Mouse (Mus musculus): ENCODE measurements around the gene Epb41l5. TPM values are rescaled to one million over a fixed set of nuclear protein-coding genes. Genes with fewer than 3 reads are reported as not detected.
A peak's percentile ranks its signal among the peaks of the same experiment; 100 is the strongest.

Epb41l5 gene
- polyA plus RNA-seq, 1 experiment from 2014 or later = 11.8 TPM

DNA sequence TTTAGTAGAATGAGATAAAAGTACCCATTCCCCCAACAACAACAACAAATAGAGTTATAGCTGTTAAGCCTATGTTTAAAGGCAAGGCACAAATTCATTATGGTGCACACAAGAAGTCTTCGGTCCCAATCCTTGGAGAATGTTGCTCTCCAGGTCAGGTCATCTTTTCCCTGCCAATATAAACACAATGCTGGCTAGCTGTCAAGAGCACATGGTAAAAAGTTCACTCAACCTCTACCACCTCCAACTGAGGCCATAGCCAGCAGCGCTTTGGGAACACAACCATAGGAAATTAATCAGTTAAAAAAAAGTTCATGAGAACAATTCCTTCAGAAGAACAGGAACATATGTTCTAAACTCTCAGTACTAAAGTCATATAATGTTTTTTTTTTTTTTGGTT, 58.8 kb downstream of the Epb41l5 start:
- H3K36me3 ChIP-seq = no peaks in the 10 kb centered on the region
- H3K4me2 ChIP-seq = no peak overlapping the region
- H3K4me1 ChIP-seq (replicated peaks) = peaks cover 10% of the 10 kb centered on the region
- ATAC-seq (ENCODE audit: low read depth) (no peak), DNase-seq (no peak)
- WGBS (ENCODE audit: insufficient replicate concordance) = 84% methylated on average over 2 of the region's 2 CpGs
- no peak overlapping the region for H3K9ac ChIP-seq
- H3K9me3 ChIP-seq (replicated peaks) = no peaks in the 10 kb centered on the region
- H3K27ac ChIP-seq = no peak overlapping the region
- H3K27me3 ChIP-seq = no peaks in the 10 kb centered on the region
- no peak overlapping the region for H3K4me3 ChIP-seq (replicated peaks)

DNA sequence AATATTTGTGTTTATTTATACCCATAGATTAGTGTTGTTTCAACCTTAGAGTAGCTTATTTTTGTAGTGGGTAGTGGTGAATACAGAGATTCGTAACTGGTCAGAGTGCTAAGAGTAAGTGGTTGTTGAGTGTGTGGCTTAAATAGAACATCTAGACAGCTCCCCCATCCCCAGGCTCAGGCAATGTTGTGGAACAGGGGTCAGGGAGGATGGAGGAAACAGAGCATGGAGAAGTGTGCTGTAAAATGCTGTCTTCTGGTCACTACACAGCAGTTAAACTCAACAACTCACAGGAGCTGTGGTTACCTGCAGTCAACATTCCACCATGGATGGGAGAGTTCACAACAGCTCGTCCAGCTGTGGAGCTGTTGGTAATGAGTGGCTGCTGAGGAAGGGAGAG, 63.8 kb downstream of the Epb41l5 start:
- Histone ChIP-seq H3K9ac (no peak overlapping the region), H3K4me1 (replicated peaks) (peaks cover 10% of the 10 kb centered on the region), H3K4me2 (no peak overlapping the region), H3K4me3 (replicated peaks) (no peak overlapping the region), H3K27me3 (no peaks in the 10 kb centered on the region), H3K27ac (no peak overlapping the region), H3K36me3 (no peaks in the 10 kb centered on the region), H3K9me3 (replicated peaks) (no peaks in the 10 kb centered on the region)
- DNase-seq (no peak), ATAC-seq (ENCODE audit: low read depth) (no peak)
- 69% methylated on average over 2 of the region's 2 CpGs for WGBS (ENCODE audit: insufficient replicate concordance)

- Histone ChIP-seq H3K4me2 (peak overlapping the region; percentile 38), H3K9me3 (replicated peaks) (no peaks in the 10 kb centered on the region), H3K4me1 (replicated peaks) (peaks cover 41% of the 10 kb centered on the region), H3K36me3 (0 out of 2 replicates have a peak, but pooled peaks cover 4% of the 10 kb centered on the region), H3K27ac (peak overlapping the region; percentile 25), H3K9ac (no peak overlapping the region), H3K27me3 (no peaks in the 10 kb centered on the region), H3K4me3 (replicated peaks) (no peak overlapping the region)
- WGBS (ENCODE audit: insufficient replicate concordance) = 13% methylated on average over 1 of the region's 1 CpGs
- DNase-seq (peak; percentile 24), ATAC-seq (ENCODE audit: low read depth) (peak; percentile 86)
Observed at GRCm38 (mm10) chr1:119570134-119570533, 78.7 kb downstream of the Epb41l5 start.

DNA sequence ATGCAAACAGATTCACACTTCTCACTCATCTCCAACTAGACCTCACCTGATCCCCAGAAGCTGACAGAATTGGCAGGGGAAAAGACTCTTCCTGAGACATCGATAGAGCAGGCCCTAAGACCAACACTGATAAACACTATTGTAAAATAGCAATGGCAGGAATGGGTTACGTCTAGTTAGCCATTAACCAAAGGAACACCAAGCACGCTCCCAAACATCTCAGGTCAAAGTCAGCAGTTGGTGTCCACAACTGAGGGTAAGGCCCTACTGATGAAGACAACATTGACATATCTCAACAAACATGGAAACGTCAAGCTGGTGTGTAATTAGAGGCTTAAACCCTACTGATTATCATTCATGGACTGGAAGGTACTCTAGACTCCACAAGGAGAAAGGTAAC, 83.3 kb downstream of the Epb41l5 start:
- no peak for DNase-seq
- WGBS (ENCODE audit: insufficient replicate concordance) = 79% methylated on average over 4 of the region's 4 CpGs
- ATAC-seq (ENCODE audit: low read depth) = peak; percentile 45
- Histone ChIP-seq H3K4me1 (replicated peaks) (peaks cover 28% of the 10 kb centered on the region), H3K9ac (no peak overlapping the region), H3K4me2 (no peak overlapping the region), H3K27me3 (no peaks in the 10 kb centered on the region), H3K4me3 (replicated peaks) (no peak overlapping the region), H3K27ac (no peak overlapping the region), H3K36me3 (peaks cover 5% of the 10 kb centered on the region; the same call in 1 of the 2 replicates), H3K9me3 (replicated peaks) (no peaks in the 10 kb centered on the region)

DNA sequence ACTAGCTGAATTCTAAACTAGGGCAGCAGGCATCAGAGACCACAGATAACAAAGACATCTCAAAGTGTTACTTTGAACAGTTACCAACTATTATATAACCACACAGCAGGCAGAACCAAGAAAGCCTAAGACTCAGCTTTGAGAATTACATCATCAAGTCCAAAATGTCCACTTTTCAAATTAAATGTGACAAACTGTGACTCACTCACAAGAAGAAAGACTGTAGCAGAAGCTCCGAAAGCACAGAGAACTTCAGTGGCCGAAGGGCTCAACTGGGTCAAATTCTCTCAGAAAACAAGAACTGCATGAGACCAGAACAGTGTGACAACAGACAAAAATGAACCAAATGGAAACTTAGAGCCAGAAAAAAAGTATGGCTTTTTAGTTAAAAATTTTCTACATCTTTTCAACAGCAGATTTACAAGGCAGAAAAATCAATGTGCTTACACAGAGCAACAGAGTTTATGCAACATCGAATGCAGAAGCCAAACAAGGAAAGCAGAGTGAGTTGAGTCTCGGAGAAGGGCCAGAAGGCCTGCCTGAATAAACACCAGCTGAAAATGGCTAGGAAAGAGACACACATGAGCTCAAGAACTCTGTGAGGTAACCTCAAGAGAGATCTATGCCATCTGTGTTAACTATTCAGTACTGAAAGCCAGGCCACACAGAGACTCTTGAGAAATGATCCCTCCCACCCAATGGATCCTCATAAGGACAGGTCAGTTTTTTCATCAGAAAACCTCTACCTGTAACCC, 91.0 kb downstream of the Epb41l5 start:
- H3K4me3 ChIP-seq (replicated peaks) = no peak overlapping the region
- no peak overlapping the region for H3K27ac ChIP-seq
- no peaks in the 10 kb centered on the region for H3K27me3 ChIP-seq
- peaks cover 6% of the 10 kb centered on the region; the same call in 1 of the 2 replicates for H3K36me3 ChIP-seq
- H3K4me1 ChIP-seq (replicated peaks) = no peaks in the 10 kb centered on the region
- H3K9ac ChIP-seq = no peak overlapping the region
- DNase-seq (no peak), ATAC-seq (ENCODE audit: low read depth) (no peak)
- no peaks in the 10 kb centered on the region for H3K9me3 ChIP-seq (replicated peaks)
- 72% methylated on average over 4 of the region's 4 CpGs for WGBS (ENCODE audit: insufficient replicate concordance)
- H3K4me2 ChIP-seq = no peak overlapping the region

DNA sequence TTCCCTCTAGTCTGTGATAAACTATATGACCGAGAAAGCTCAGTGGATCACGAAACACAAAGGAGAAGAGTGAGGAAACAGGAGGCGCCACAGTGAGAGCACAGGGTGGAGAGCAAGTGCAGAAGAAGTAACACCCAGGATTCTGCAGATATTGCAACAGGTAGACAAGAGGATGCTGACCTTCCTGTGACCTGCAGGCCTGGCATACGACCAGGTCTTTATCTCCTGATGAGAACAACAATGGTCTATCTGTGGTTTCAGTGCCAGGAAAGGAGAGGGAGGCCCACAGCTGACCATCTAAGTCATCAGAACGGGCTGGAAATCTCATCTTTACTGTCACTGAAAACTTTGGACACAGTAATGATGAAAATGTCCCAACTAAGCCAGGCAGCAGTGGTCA, 93.1 kb downstream of the Epb41l5 start:
- WGBS (ENCODE audit: insufficient replicate concordance) = 56% methylated on average over 5 of the region's 5 CpGs
- Histone ChIP-seq H3K9me3 (replicated peaks) (no peaks in the 10 kb centered on the region), H3K4me1 (replicated peaks) (no peaks in the 10 kb centered on the region), H3K4me3 (replicated peaks) (no peak overlapping the region), H3K36me3 (peaks cover 5% of the 10 kb centered on the region; the same call in 1 of the 2 replicates), H3K27me3 (no peaks in the 10 kb centered on the region), H3K9ac (no peak overlapping the region), H3K27ac (no peak overlapping the region), H3K4me2 (no peak overlapping the region)
- no peak for DNase-seq
- ATAC-seq (ENCODE audit: low read depth) = no peak

DNA sequence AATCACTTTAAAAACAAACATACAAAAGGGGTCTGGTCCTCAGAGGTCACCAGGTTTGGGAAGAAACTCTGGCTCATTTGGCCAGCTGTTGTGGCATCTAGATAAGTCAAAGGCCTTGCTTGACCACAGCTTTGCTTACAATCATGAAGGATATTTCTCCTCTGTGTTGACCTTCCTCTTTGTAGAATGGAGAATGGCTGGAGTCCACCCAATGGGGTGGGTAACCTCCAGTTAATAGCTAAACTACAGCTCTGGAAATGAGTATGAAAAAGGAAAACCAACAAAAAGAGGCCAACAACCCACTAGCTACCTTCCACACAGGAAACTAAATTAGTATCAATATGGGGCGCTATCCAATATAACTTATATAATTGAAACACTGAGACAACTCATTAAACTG, 97.1 kb downstream of the Epb41l5 start:
- H3K9me3 ChIP-seq (replicated peaks) = no peaks in the 10 kb centered on the region
- no peak overlapping the region for H3K4me3 ChIP-seq (replicated peaks)
- H3K4me1 ChIP-seq (replicated peaks) = no peaks in the 10 kb centered on the region; the same call in 1 of the 2 replicates
- WGBS (ENCODE audit: insufficient replicate concordance) = 78% methylated on average over 1 of the region's 1 CpGs
- no peaks in the 10 kb centered on the region for H3K27me3 ChIP-seq
- H3K4me2 ChIP-seq = no peak overlapping the region
- ATAC-seq (ENCODE audit: low read depth) = no peak
- no peak overlapping the region for H3K9ac ChIP-seq
- DNase-seq = no peak
- H3K36me3 ChIP-seq = peaks cover 11% of the 10 kb centered on the region; the same call in 1 of the 2 replicates
- H3K27ac ChIP-seq = no peak overlapping the region

- no peaks in the 10 kb centered on the region for H3K9me3 ChIP-seq (replicated peaks)
Observed at GRCm38 (mm10) chr1:119550064-119550463, 98.7 kb downstream of the Epb41l5 start.

DNA sequence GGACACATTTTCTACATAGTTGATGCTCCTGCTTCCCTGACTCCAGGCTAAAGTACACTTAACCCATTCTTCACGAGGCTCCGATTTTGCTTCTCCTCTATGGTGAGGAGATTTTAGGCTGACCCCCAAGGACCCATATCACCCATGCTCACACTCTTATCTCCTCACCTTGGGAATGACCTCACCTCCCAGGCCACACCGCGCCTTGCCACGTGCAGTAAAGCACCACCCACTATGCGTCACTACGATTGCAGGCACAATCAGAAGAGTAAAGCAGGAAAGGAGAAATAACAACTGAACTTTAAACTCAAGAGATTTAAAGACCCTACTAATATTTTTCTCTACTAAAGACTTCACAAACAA, 99.5 kb downstream of the Epb41l5 start:
- ATAC-seq (ENCODE audit: low read depth) (no peak), DNase-seq (no peak)
- no peak overlapping the region for H3K4me2 ChIP-seq
- no peaks in the 10 kb centered on the region for H3K27me3 ChIP-seq
- H3K4me3 ChIP-seq (replicated peaks) = no peak overlapping the region
- H3K9me3 ChIP-seq (replicated peaks) = no peaks in the 10 kb centered on the region
- peaks cover 17% of the 10 kb centered on the region for H3K4me1 ChIP-seq (replicated peaks)
- no peak overlapping the region for H3K9ac ChIP-seq
- 72% methylated on average over 7 of the region's 7 CpGs for WGBS (ENCODE audit: insufficient replicate concordance)
- peaks cover 7% of the 10 kb centered on the region; the same call in 1 of the 2 replicates for H3K36me3 ChIP-seq
- no peak overlapping the region for H3K27ac ChIP-seq

More at GRCm38 (mm10) chr1:119550064-119550463, 98.7 kb downstream of the Epb41l5 start:
- Histone ChIP-seq H3K4me3 (replicated peaks) (no peak overlapping the region), H3K4me1 (replicated peaks) (peaks cover 9% of the 10 kb centered on the region), H3K27ac (no peak overlapping the region), H3K4me2 (no peak overlapping the region), H3K9ac (no peak overlapping the region), H3K36me3 (peaks cover 10% of the 10 kb centered on the region; the same call in 1 of the 2 replicates), H3K27me3 (no peaks in the 10 kb centered on the region)
- WGBS (ENCODE audit: insufficient replicate concordance) = 73% methylated on average over 2 of the region's 2 CpGs
- DNase-seq = no peak
- no peak for ATAC-seq (ENCODE audit: low read depth)

- Histone ChIP-seq H3K4me1 (replicated peaks) (peaks cover 22% of the 10 kb centered on the region), H3K36me3 (peaks cover 7% of the 10 kb centered on the region; the same call in 1 of the 2 replicates), H3K4me3 (replicated peaks) (no peak overlapping the region), H3K4me2 (no peak overlapping the region), H3K9me3 (replicated peaks) (no peaks in the 10 kb centered on the region), H3K27me3 (no peaks in the 10 kb centered on the region), H3K9ac (no peak overlapping the region), H3K27ac (no peak overlapping the region)
- 63% methylated on average over 7 of the region's 7 CpGs for WGBS (ENCODE audit: insufficient replicate concordance)
- ATAC-seq (ENCODE audit: low read depth) (no peak), DNase-seq (peak; percentile 56)
Observed at GRCm38 (mm10) chr1:119548668-119549326, 100.0 kb downstream of the Epb41l5 start.

DNA sequence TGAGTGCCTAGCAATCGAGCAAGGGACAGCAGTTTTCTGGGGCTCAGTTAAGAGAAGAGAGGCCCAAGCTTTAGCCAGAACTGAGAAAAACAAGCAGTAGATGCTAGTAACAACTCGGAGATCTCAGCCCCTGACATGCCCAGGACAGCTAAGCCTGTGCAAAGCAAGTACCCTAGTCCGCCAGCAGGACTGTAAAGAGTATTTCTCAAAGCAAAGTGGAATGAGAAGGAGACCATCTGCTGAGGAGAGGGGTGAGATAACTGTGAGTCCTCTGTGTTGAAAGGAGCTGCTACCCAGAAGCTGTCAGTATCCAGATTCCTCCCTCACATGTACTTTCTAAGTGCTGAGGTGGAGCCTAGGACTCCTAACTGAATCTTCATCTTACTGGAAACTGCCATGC, 102.3 kb downstream of the Epb41l5 start:
- ATAC-seq (ENCODE audit: low read depth) = no peak

More for the DNA sequence above, 102.3 kb downstream of the Epb41l5 start:
- H3K9ac ChIP-seq = no peak overlapping the region
- H3K4me2 ChIP-seq = no peak overlapping the region
- WGBS (ENCODE audit: insufficient replicate concordance) = 60% methylated on average over 3 of the region's 3 CpGs
- no peak for DNase-seq
- peaks cover 7% of the 10 kb centered on the region; the same call in 1 of the 2 replicates for H3K36me3 ChIP-seq
- H3K27ac ChIP-seq = no peak overlapping the region
- no peak overlapping the region for H3K4me3 ChIP-seq (replicated peaks)
- H3K9me3 ChIP-seq (replicated peaks) = no peaks in the 10 kb centered on the region
- H3K27me3 ChIP-seq = no peaks in the 10 kb centered on the region
- H3K4me1 ChIP-seq (replicated peaks) = peaks cover 26% of the 10 kb centered on the region
